Mouse (Mus musculus) central nervous system, embryonic 14 days (tissue): Measurements from ENCODE around the gene Tex261. TPM values are rescaled to one million over a fixed set of nuclear protein-coding genes. Genes with fewer than 3 reads are reported as not detected.

Source experiments
- polyA plus RNA-seq: library from polyadenylated mRNA; depleted of rRNA; stranded (reverse); fragments of >200 nt; gene quantifications from 2 replicates; pipeline ENCODE4 v1.2.3, GENCODE M21; 2012; rRNA removed

Gene Tex261
- polyA plus RNA-seq, result 51.3 and 57.1 TPM in 2 replicates

DNA sequence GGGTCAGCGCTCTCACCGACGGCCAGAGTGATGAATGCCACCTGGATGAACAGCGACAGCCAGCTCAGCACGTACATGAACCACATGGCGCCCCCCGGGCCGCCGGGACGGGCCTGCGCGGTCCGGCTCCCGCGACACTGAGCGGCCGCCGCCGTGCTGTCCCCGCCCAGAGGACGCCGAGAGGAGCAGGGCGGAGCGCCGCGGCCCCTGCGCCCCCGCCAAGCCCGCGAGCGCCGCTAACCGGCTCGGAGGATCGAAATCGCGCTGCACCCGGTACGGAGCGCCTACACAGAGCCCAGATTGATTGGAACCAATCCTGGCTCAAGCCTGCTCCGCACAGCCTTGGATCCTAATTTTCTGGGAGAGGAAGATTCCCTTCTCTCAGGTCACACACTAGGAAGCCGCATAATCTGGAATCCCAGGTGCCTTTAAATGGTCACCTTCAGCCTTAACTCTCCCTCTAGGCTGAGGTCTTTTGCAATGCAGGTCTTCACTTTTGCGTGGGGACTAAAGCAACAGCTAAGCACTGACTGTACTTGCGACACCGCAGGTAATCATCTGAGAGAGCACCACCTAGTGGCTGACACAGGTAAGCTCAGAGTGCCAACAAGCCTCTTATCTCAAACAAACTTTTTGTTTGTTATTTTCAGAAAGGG, at the start of gene Tex261:
Gene Tex261, minus strand, starts transcription at position 176 of the 656 bp plus-strand sequence.

DNA sequence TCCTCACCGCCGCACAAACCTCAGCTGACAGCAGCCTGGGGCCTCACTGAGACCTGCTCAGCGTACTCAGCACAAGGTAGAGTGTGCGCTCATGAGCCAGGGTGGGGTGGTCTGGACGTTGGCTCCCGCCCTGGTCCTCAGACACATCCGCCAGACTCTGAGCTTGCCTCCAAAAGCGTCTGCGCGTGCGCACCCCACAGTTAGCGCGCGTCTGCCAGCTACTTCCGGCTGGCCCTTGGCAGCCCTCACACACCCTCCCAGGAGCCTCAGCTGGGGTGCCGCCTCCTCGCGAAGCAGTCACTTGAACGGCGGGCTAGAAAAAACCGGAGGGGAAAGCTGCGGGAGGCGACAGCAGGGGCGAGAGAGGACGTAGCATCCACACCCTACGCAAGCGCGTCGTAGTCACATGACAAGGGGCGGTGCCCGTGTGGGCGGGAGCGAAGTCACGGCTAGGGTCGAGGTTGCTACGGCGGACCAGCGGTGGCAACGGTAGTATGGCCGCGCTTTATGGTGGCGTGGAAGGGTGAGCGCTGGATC, 19.2 kb upstream of the Tex261 start, which contains the start of gene Nagk:
Gene Nagk, plus strand, starts transcription at position 223 of the 537 bp plus-strand sequence.

GRCm38 (mm10) chr6:83762344-83762743, 13.3 kb downstream of the Tex261 start, which contains the start of gene Ankrd53:
Gene Ankrd53 (plus strand): TSS chr6:83762644.

GRCm38 (mm10) chr6:83742761-83743160, 32.9 kb downstream of the Tex261 start, which contains the start of gene Atp6v1b1:
Gene Atp6v1b1 (plus strand): TSS chr6:83742990.

Other genes starting within 250 kb of the Tex261 start
- gene Actg2, start 239.5 kb downstream of the Tex261 start, polyA plus RNA-seq, result 2.4 and 3.4 TPM in 2 replicates
- gene Stambp, start 203.1 kb downstream of the Tex261 start, polyA plus RNA-seq, result 34.2 and 34.6 TPM in 2 replicates
- not detected in 2 replicates for gene Clec4f, start 119.6 kb downstream of the Tex261 start, polyA plus RNA-seq
- not detected in 2 replicates for gene Cd207, start 98.0 kb downstream of the Tex261 start, polyA plus RNA-seq
- 0.07 and 0.13 TPM in 2 replicates for gene Vax2, start 64.5 kb downstream of the Tex261 start, polyA plus RNA-seq
- gene Atp6v1b1, start 32.8 kb downstream of the Tex261 start, polyA plus RNA-seq, result 0.17 and 0.38 TPM in 2 replicates
- gene Ankrd53, start 13.2 kb downstream of the Tex261 start, polyA plus RNA-seq, result not detected in 2 replicates
- gene Nagk, start 19.2 kb upstream of the Tex261 start, polyA plus RNA-seq, result 52.0 and 56.5 TPM in 2 replicates
- gene Paip2b, start 55.9 kb upstream of the Tex261 start, polyA plus RNA-seq, result 52.1 and 61.4 TPM in 2 replicates
- gene Zfp638, start 91.3 kb upstream of the Tex261 start, polyA plus RNA-seq, result 78.7 and 81.8 TPM in 2 replicates
- 2.7 and 7.6 TPM in 2 replicates for gene Dysf, start 232.8 kb upstream of the Tex261 start, polyA plus RNA-seq